Mouse (Mus musculus) naive thymus-derived CD4-positive, alpha-beta T cell, adult 5 months (primary cell): ENCODE results near the gene Dnaaf3. TPM values are rescaled to one million over a fixed set of nuclear protein-coding genes. Genes with fewer than 3 reads are reported as not detected.

Experiments
- polyA plus RNA-seq: library from polyadenylated mRNA; unstranded; fragments of 100-300 nt; shearing (Covaris generic); gene quantifications from one replicate; pipeline ENCODE4 v1.2.1, GENCODE M21; 2017

Dnaaf3 gene
- 0.17 TPM for polyA plus RNA-seq

DNA sequence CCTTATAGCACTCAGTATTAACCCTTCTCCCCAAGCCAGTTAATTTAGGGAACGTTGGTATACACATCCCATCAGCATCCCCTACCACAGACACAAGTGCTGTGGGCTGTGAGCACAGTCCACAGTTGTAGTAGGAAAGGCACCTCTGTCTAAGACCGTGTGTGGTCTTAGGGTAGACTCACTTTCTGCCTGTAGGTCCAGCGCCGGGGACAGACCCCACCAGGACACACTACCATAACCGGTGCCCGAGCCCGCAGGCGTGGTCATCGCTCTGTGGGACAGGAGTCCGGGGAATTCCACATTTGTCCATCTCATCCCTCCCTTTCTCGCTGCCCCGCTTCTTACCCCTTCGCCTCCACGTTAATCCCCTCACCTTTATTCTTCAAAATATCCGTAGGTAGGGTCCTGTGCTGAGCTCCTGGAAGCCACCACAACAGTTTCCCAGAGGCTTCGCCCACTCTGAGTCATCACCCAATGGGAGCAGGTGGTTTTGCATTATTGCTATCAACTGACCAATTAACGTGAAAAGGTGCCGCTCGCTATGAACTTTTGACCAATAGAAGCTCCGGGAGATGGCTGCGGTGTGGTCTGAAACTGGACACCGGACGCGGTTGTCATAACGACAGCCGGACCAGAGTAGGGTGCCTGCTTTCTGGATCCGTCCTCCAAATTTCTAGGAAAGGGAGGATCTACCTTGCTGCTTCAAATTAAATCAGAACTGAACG is at the start of gene Dnaaf3:
TSS of gene Dnaaf3 (minus strand) at position 449 of the 725 bp plus-strand sequence.

DNA sequence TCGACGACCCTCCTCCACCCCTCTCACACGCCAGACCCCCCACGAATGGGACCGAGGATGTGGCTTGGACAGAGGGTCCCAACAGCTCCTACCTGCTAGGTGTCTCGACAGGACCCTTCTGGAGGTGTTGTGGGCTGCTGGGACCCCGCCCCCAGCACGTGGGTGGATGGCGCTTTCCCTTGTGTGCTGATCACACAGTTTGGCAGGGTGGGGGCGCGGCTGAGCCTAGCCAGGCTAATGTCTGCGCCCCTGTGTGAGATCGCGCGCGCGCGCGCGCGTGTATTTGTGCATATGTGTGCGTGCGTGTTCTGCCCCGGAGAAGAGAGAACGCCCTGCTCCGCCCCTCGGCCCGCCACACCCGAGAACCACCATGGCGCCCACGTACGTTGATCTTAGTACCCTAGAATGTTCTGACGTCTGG is 15.0 kb upstream of the Dnaaf3 start, which contains the start of gene Syt5:
TSS of gene Syt5 (minus strand) at position 321 of the 421 bp plus-strand sequence.

GRCm38 (mm10) chr7:4524212-4524922 is 7.9 kb downstream of the Dnaaf3 start, which contains the start of gene Tnni3:
TSS of gene Tnni3 (minus strand) at chr7:4524229.

DNA sequence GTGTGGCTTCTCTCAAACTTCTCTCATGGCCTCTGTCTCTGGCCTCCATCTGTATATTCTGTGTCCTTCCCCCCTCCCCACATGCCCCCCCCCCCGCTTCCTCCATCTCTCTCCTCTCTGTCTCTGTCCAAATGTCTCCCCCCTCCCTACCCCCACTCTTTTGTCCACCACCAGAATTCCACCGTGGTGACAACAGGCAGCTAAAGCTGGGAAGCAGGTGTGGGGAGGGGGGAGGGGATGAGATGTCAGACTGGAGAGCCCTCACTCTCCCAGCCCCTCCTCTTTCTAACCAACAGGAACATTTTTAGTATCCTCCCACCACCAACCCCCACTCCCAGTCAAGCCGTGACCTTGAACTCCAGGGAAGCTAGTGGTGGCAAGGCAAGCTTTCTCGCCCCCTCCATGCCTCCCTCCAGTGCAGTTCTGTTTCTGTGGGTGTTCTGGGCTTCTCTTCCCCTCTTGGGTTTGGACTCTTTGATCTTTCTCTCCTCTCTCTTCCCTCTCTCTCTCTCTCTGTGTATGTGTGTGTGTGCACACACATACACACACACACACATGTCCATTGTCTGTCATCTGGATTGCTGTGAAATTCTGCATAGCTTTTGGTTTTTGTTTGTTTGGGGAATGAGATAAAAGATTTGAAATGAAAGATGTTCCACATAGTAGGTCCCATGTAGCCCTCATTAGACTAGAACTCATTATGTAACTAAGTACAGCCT is 15.8 kb downstream of the Dnaaf3 start, which contains the start of gene Tnnt1:
TSS of gene Tnnt1 (minus strand) at position 51 of the 719 bp plus-strand sequence.

DNA sequence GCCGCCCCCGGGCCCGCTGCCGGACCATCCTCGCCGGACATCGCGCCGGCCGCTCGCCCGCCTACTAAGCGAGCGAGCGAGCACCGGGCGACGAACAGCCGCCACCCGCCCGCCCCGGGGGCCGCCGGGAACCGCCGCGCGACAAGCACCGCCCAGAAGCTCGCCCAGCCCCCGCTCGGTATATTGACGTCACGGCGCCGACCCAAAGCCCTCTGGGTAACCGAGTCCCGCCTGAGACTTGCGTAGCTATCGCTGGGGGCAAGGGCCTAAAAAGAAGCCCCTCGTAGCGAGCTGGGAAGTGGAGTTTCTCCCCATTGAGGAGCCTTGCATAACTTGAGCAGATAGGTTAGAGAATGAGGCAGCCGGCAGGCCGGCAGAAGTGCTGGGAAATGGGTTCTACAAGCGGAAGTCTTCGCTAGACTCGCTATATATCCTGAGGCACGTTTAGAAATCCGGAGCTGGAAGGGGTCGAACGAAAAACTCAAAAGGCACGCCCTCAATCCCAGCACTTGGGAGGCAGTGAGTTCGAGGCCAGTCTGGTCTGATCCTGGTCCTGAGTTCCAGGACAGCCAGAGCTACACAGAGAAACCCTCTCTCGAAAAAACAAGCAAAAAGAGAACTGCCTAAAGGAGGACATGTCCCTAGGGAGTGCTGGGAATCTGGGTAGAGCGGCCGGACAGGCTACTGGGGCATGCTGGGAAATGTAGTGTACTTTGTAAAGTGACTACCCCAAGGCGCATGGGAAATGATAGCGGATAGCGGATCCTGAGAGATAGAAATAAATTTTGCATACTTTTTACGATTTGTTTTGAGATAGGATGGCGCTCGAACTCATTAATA is 30.5 kb downstream of the Dnaaf3 start, which contains the start of gene Ppp1r12c:
TSS of gene Ppp1r12c (minus strand) at position 123 of the 840 bp plus-strand sequence.

Other genes starting within 250 kb of the Dnaaf3 start
- gene Ncr1, start 194.7 kb downstream of the Dnaaf3 start, polyA plus RNA-seq: not detected
- gene Gp6, start 134.7 kb downstream of the Dnaaf3 start, polyA plus RNA-seq: not detected
- gene Rdh13, start 86.8 kb downstream of the Dnaaf3 start, polyA plus RNA-seq: 5.1 TPM
- 11.5 TPM for gene Eps8l1, start 71.8 kb downstream of the Dnaaf3 start, polyA plus RNA-seq
- 302 TPM for gene Ppp1r12c, start 30.8 kb downstream of the Dnaaf3 start, polyA plus RNA-seq
- 6.2 TPM for gene Tnnt1, start 16.1 kb downstream of the Dnaaf3 start, polyA plus RNA-seq
- gene Tnni3, start 8.2 kb downstream of the Dnaaf3 start, polyA plus RNA-seq: not detected
- gene Syt5, start 15.1 kb upstream of the Dnaaf3 start, polyA plus RNA-seq: not detected
- gene Ptprh, start 71.6 kb upstream of the Dnaaf3 start, polyA plus RNA-seq: not detected
- 16.4 TPM for gene Tmem86b, start 99.0 kb upstream of the Dnaaf3 start, polyA plus RNA-seq
- gene Ppp6r1, start 126.6 kb upstream of the Dnaaf3 start, polyA plus RNA-seq: 282 TPM
- 76.5 TPM for gene Hspbp1, start 152.6 kb upstream of the Dnaaf3 start, polyA plus RNA-seq
- gene Brsk1, start 158.2 kb upstream of the Dnaaf3 start, polyA plus RNA-seq: not detected
- not detected for gene Tmem150b, start 192.8 kb upstream of the Dnaaf3 start, polyA plus RNA-seq
- gene Kmt5c, start 207.7 kb upstream of the Dnaaf3 start, polyA plus RNA-seq: 37.1 TPM
- gene Cox6b2, start 220.6 kb upstream of the Dnaaf3 start, polyA plus RNA-seq: 2.0 TPM
- gene Fam71e2, start 238.8 kb upstream of the Dnaaf3 start, polyA plus RNA-seq: not detected